Mouse (Mus musculus) right cerebral cortex, postnatal 25 days (tissue): ENCODE data around the gene H2-M10.2.
"Not testable (repeated sequence)": the region's sequence is repeated elsewhere in the genome, so short reads cannot be mapped to it uniquely, and the experiment has no call there.

Experiments
- DNase-seq: peaks from one replicate; pipeline ENCODE4 v3.0.0; 2022

Gene H2-M10.2

GRCm38 (mm10) chr17:36248886-36249285 is 37.4 kb downstream of the H2-M10.2 start:
- no peak for DNase-seq

GRCm38 (mm10) chr17:36245741-36246140 is 40.5 kb downstream of the H2-M10.2 start:
- DNase-seq: no peak

GRCm38 (mm10) chr17:36244031-36244430 is 42.3 kb downstream of the H2-M10.2 start:
- DNase-seq: no peak

GRCm38 (mm10) chr17:36240637-36241213 is 45.6 kb downstream of the H2-M10.2 start:
- no peak for DNase-seq

- DNase-seq: no peak
Observed at GRCm38 (mm10) chr17:36237321-36237921, 48.9 kb downstream of the H2-M10.2 start.

- not testable (repeated sequence) for DNase-seq
Observed at GRCm38 (mm10) chr17:36235300-36235699, 51.0 kb downstream of the H2-M10.2 start.
